Comparison of ENCODE assay signal across 10 mouse cellular contexts in genomic region chr3:131703134-131703533, GRCm38 (mm10).
DNase-seq lines count a peak whose midpoint lies in the region; ATAC-seq lines count a peak whose summit lies in the region.
"Had no signal": no experiment of that assay in that cellular context is flagged by ENCODE, and none has a peak within 500 bp of the region (broad histone marks: within the 10 kb centered on the region; RNA-seq: fewer than 3 reads in every experiment).

No protein-coding gene starts in this region.

- no peak overlapping the region for H3K9ac ChIP-seq in forebrain, embryonic 14.5 days (ENCODE audit: low read length)
- H3K9ac ChIP-seq in forebrain, embryonic 16.5 days (replicated peaks; ENCODE audit: low read depth, low read length): no peak overlapping the region
- H3K9ac ChIP-seq in limb, embryonic 11.5 days (ENCODE audit: low read length): no peak overlapping the region
- H3K9ac ChIP-seq: hindbrain, embryonic 15.5 days had no signal

- no peak overlapping the region for H3K4me3 ChIP-seq in forebrain, embryonic 14.5 days (ENCODE audit: low read depth, low read length)
- no peak overlapping the region for H3K4me3 ChIP-seq in forebrain, embryonic 16.5 days (replicated peaks; ENCODE audit: low read length)
- no peak overlapping the region for H3K4me3 ChIP-seq in limb, embryonic 11.5 days (ENCODE audit: low read depth, low read length)
- H3K4me3 ChIP-seq in limb, embryonic 10.5 days: no peak overlapping the region
- H3K4me3 ChIP-seq: hindbrain, embryonic 15.5 days had no signal

- no peaks in the 10 kb centered on the region for H3K36me3 ChIP-seq in forebrain, embryonic 14.5 days (ENCODE audit: control insufficient read depth, insufficient read depth, low read length)
- H3K36me3 ChIP-seq in forebrain, embryonic 16.5 days (ENCODE audit: control insufficient read depth, insufficient read depth): no peaks in the 10 kb centered on the region
- no peaks in the 10 kb centered on the region for H3K36me3 ChIP-seq in limb, embryonic 11.5 days (ENCODE audit: control insufficient read depth, insufficient read depth, low read length)
- H3K36me3 ChIP-seq in limb, embryonic 10.5 days: no peaks in the 10 kb centered on the region
- H3K36me3 ChIP-seq: hindbrain, embryonic 15.5 days had no signal

- H3K27ac ChIP-seq in forebrain, embryonic 14.5 days (ENCODE audit: low read depth, low read length): no peak overlapping the region
- H3K27ac ChIP-seq in forebrain, embryonic 16.5 days (ENCODE audit: low read length): no peak overlapping the region
- H3K27ac ChIP-seq in limb, embryonic 11.5 days (replicated peaks; ENCODE audit: low read depth, low read length): no peak overlapping the region
- no peak overlapping the region for H3K27ac ChIP-seq in limb, embryonic 10.5 days
- H3K27ac ChIP-seq: hindbrain, embryonic 15.5 days; macrophage had no signal

- no peaks in the 10 kb centered on the region for H3K4me1 ChIP-seq in forebrain, embryonic 14.5 days (ENCODE audit: control insufficient read depth, insufficient read depth, low read length)
- no peaks in the 10 kb centered on the region for H3K4me1 ChIP-seq in forebrain, embryonic 16.5 days (replicated peaks; ENCODE audit: control insufficient read depth, insufficient read depth, low read length)
- H3K4me1 ChIP-seq in limb, embryonic 11.5 days (ENCODE audit: control insufficient read depth, insufficient read depth, low read length): no peaks in the 10 kb centered on the region
- no peaks in the 10 kb centered on the region for H3K4me1 ChIP-seq in limb, embryonic 10.5 days
- H3K4me1 ChIP-seq: hindbrain, embryonic 15.5 days had no signal

- H3K4me2 ChIP-seq in forebrain, embryonic 14.5 days (ENCODE audit: low read length): no peak overlapping the region
- no peak overlapping the region for H3K4me2 ChIP-seq in forebrain, embryonic 16.5 days (ENCODE audit: low read length)
- no peak overlapping the region for H3K4me2 ChIP-seq in limb, embryonic 11.5 days (ENCODE audit: low read depth, severe bottlenecking)
- H3K4me2 ChIP-seq: hindbrain, embryonic 15.5 days had no signal

- ATAC-seq in forebrain, embryonic 14.5 days: no peak
- ATAC-seq in forebrain, embryonic 16.5 days: no peak
- no peak for ATAC-seq in limb, embryonic 11.5 days (ENCODE audit: insufficient number of reproducible peaks, low FRiP score, low TSS enrichment, low read depth)
- ATAC-seq in inflammation-experienced regulatory T-cells, adult 6 months: no peak

- DNase-seq in forebrain, embryonic 14.5 days (ENCODE audit: low spot score): peak; percentile 27
- peak; percentile 35 for DNase-seq in limb, embryonic 11.5 days (ENCODE audit: low spot score)
- DNase-seq in limb, embryonic 10.5 days (ENCODE audit: low spot score): no peak
- peak; percentile 61 for DNase-seq in adrenal gland, postnatal 14 days
- DNase-seq in layer of hippocampus, postnatal 10 days (ENCODE audit: low spot score in 2 of 2): peak; percentile 50 to 58
- no peak for DNase-seq in urinary bladder, adult 2 months (ENCODE audit: low spot score)

- H3K27me3 ChIP-seq in forebrain, embryonic 14.5 days (replicated peaks; ENCODE audit: control insufficient read depth, insufficient read depth, low read length): no peaks in the 10 kb centered on the region
- H3K27me3 ChIP-seq in forebrain, embryonic 16.5 days (replicated peaks; ENCODE audit: control insufficient read depth, insufficient read depth, low read length): no peaks in the 10 kb centered on the region
- no peaks in the 10 kb centered on the region for H3K27me3 ChIP-seq in limb, embryonic 11.5 days (ENCODE audit: control insufficient read depth, insufficient read depth, low read length)
- H3K27me3 ChIP-seq in limb, embryonic 10.5 days (ENCODE audit: low read depth, poor library complexity, severe bottlenecking): no peaks in the 10 kb centered on the region
- H3K27me3 ChIP-seq: hindbrain, embryonic 15.5 days had no signal

- no peaks in the 10 kb centered on the region for H3K9me3 ChIP-seq in forebrain, embryonic 14.5 days (replicated peaks; ENCODE audit: control insufficient read depth, low read length)
- H3K9me3 ChIP-seq in forebrain, embryonic 16.5 days (ENCODE audit: control insufficient read depth, low read length): no peaks in the 10 kb centered on the region
- no peaks in the 10 kb centered on the region for H3K9me3 ChIP-seq in limb, embryonic 11.5 days (ENCODE audit: control insufficient read depth, low read length)
- no peaks in the 10 kb centered on the region for H3K9me3 ChIP-seq in limb, embryonic 10.5 days (replicated peaks)
- H3K9me3 ChIP-seq: hindbrain, embryonic 15.5 days had no signal

Comparison
In these comparisons a context has a peak if more than half of its experiments do, and no peak if none do; other contexts are left out.
1. DNase-seq: peak in forebrain, embryonic 14.5 days (single experiment), limb, embryonic 11.5 days (single experiment), adrenal gland, postnatal 14 days (single experiment) and layer of hippocampus, postnatal 10 days (2 of 2); none in limb, embryonic 10.5 days (single experiment) and urinary bladder, adult 2 months (single experiment).